Mouse (Mus musculus) bone marrow macrophage, adult 2 months (primary cell): ENCODE results near the gene Cdc40.

Source experiments
- CTCF ChIP-seq: IDR thresholded peaks from 2 replicates; pipeline ENCODE4 v1.5.1; 2012; ENCODE audit warnings: low read depth, mild to moderate bottlenecking, low read length, moderate library complexity
- POLR2A ChIP-seq: IDR thresholded peaks from 2 replicates; pipeline ENCODE4 v1.6.1; 2012; ENCODE audit warnings: mild to moderate bottlenecking, low read depth, low read length, borderline replicate concordance

GRCm38 (mm10) chr10:40843841-40844240 lies 39.3 kb downstream of the Cdc40 start:
- TF ChIP-seq CTCF (no peak), POLR2A (no peak)
